In genomic region chr10:32895093-32895492, GRCm38 (mm10) we compare ENCODE assay signal across 8 mouse cellular contexts. TPM values are rescaled to one million over a fixed set of nuclear protein-coding genes. Genes with fewer than 3 reads are reported as not detected.
A peak's percentile ranks its signal among the peaks of the same experiment; 100 is the strongest.
DNase-seq lines count a peak whose midpoint lies in the region.

No protein-coding gene starts in this region.

- intact Hi-C loops in heart, postnatal 10 days (cut with DNase I): loop anchor here (10.0 kb wide), 1 partner anchor 1430 kb away; no protein-coding TSS in a partner anchor

- peak; percentile 4 to 22 for DNase-seq in heart, postnatal 10 days
- no peak for DNase-seq in heart, adult 8-10 months (ENCODE audit: low spot score)
- DNase-seq in lung, postnatal 10 days: peak; percentile 11
- DNase-seq in lung, postnatal 25 days (ENCODE audit: low spot score): no peak
- DNase-seq in adrenal gland, postnatal 36 days: peak; percentile 7 to 27
- peak; percentile 51 for DNase-seq in retina, postnatal 1 day
- DNase-seq in gastrocnemius, adult 18-20 months (ENCODE audit: low spot score): no peak
- DNase-seq in urinary bladder, postnatal 4 days (ENCODE audit: low spot score in 2 of 2): no peak

RNA-seq across cellular contexts. Expression of gene Nkain2, which starts 4.8 kb away (rescaled TPM):
- under 1 TPM; 0.17 to 0.69 TPM for total RNA-seq in heart, postnatal 10 days (2021)
- total RNA-seq in heart, adult 8-10 months (2022): under 1 TPM in 3 of 4 experiments, not detected in 1; 0.22 to 0.27 (median 0.25) TPM
- under 1 TPM; 0.17 to 0.26 TPM for total RNA-seq in adrenal gland, postnatal 36 days (2021)
- under 1 TPM; 0.14 to 0.53 TPM for total RNA-seq in gastrocnemius, adult 18-20 months (2021)

Comparison
In these comparisons a context has a peak if more than half of its experiments do, and no peak if none do; other contexts are left out.
1. DNase-seq: peak in heart, postnatal 10 days (2 of 2), lung, postnatal 10 days (single experiment), adrenal gland, postnatal 36 days (2 of 2) and retina, postnatal 1 day (single experiment); none in heart, adult 8-10 months (single experiment), lung, postnatal 25 days (single experiment), gastrocnemius, adult 18-20 months (single experiment) and urinary bladder, postnatal 4 days (0 of 2).